In genomic region chr5:36933383-36933782, GRCm38 (mm10) we compare ENCODE assay signal across 15 mouse cellular contexts. TPM values are rescaled to one million over a fixed set of nuclear protein-coding genes. Genes with fewer than 3 reads are reported as not detected.
A peak's percentile ranks its signal among the peaks of the same experiment; 100 is the strongest.
DNase-seq lines count a peak whose midpoint lies in the region; ATAC-seq lines count a peak whose summit lies in the region.
"Had no signal": no experiment of that assay in that cellular context is flagged by ENCODE, and none has a peak within 500 bp of the region (broad histone marks: within the 10 kb centered on the region; RNA-seq: fewer than 3 reads in every experiment).

No protein-coding gene starts in this region.

- H3K27ac ChIP-seq in heart, embryonic 10.5 days = 0 out of 2 replicates have a peak overlapping the region, but pooled peaks have one; percentile 62
- H3K27ac ChIP-seq in embryonic facial prominence, embryonic 10.5 days (replicated peaks) = no peak overlapping the region
- no peak overlapping the region for H3K27ac ChIP-seq in intestine, embryonic 16.5 days (ENCODE audit: low read length)
- H3K27ac ChIP-seq in stomach, embryonic 15.5 days = no peak overlapping the region
- H3K27ac ChIP-seq: hindbrain, embryonic 13.5 days; liver, embryonic 15.5 days had no signal

- ATAC-seq in intestine, embryonic 16.5 days = peak; percentile 75
- peak; percentile 55 for ATAC-seq in stomach, embryonic 15.5 days (ENCODE audit: insufficient read depth, low FRiP score, low read depth)
- ATAC-seq: lung, postnatal 0 days; midbrain, embryonic 16.5 days had no signal

- intact Hi-C loops in heart, postnatal 36 days (cut with DNase I) = no loop called here

- peaks cover 32% of the 10 kb centered on the region for H3K4me1 ChIP-seq in heart, embryonic 10.5 days
- H3K4me1 ChIP-seq in embryonic facial prominence, embryonic 10.5 days = peaks cover 29% of the 10 kb centered on the region
- no peaks in the 10 kb centered on the region for H3K4me1 ChIP-seq in intestine, embryonic 16.5 days (ENCODE audit: control insufficient read depth, insufficient read depth, low read length)
- no peaks in the 10 kb centered on the region for H3K4me1 ChIP-seq in stomach, embryonic 15.5 days
- H3K4me1 ChIP-seq: liver, embryonic 15.5 days had no signal

- H3K9ac ChIP-seq in intestine, embryonic 16.5 days (ENCODE audit: low read depth, low read length) = no peak overlapping the region
- no peak overlapping the region for H3K9ac ChIP-seq in stomach, embryonic 15.5 days
- H3K9ac ChIP-seq: hindbrain, embryonic 13.5 days; liver, embryonic 15.5 days had no signal

- H3K9me3 ChIP-seq in heart, embryonic 10.5 days = no peaks in the 10 kb centered on the region
- no peaks in the 10 kb centered on the region for H3K9me3 ChIP-seq in embryonic facial prominence, embryonic 10.5 days
- no peaks in the 10 kb centered on the region for H3K9me3 ChIP-seq in intestine, embryonic 16.5 days (ENCODE audit: control insufficient read depth, low read length)
- H3K9me3 ChIP-seq in stomach, embryonic 15.5 days = no peaks in the 10 kb centered on the region
- H3K9me3 ChIP-seq: hindbrain, embryonic 13.5 days; liver, embryonic 15.5 days had no signal

- no peak overlapping the region for H3K4me2 ChIP-seq in intestine, embryonic 16.5 days (ENCODE audit: low read depth, low read length)
- no peak overlapping the region for H3K4me2 ChIP-seq in stomach, embryonic 15.5 days
- H3K4me2 ChIP-seq: hindbrain, embryonic 13.5 days; liver, embryonic 15.5 days had no signal

- H3K4me3 ChIP-seq in heart, embryonic 10.5 days = no peak overlapping the region
- H3K4me3 ChIP-seq in embryonic facial prominence, embryonic 10.5 days = no peak overlapping the region
- no peak overlapping the region for H3K4me3 ChIP-seq in intestine, embryonic 16.5 days (ENCODE audit: low read length)
- H3K4me3 ChIP-seq in stomach, embryonic 15.5 days (replicated peaks) = no peak overlapping the region
- H3K4me3 ChIP-seq: hindbrain, embryonic 13.5 days; liver, embryonic 15.5 days had no signal

- 60% methylated on average over 7 of the region's 8 CpGs for WGBS in heart, embryonic 10.5 days
- WGBS in embryonic facial prominence, embryonic 10.5 days = 48% methylated on average over 8 of the region's 8 CpGs
- WGBS in intestine, embryonic 16.5 days = 57% methylated on average over 8 of the region's 8 CpGs
- WGBS in stomach, embryonic 15.5 days = 51% methylated on average over 8 of the region's 8 CpGs

- no peaks in the 10 kb centered on the region for H3K36me3 ChIP-seq in heart, embryonic 10.5 days
- no peaks in the 10 kb centered on the region for H3K36me3 ChIP-seq in embryonic facial prominence, embryonic 10.5 days (replicated peaks)
- H3K36me3 ChIP-seq in intestine, embryonic 16.5 days (ENCODE audit: control insufficient read depth, insufficient read depth, low read length) = no peaks in the 10 kb centered on the region
- H3K36me3 ChIP-seq in stomach, embryonic 15.5 days = no peaks in the 10 kb centered on the region
- H3K36me3 ChIP-seq: liver, embryonic 15.5 days had no signal

- no peaks in the 10 kb centered on the region for H3K27me3 ChIP-seq in heart, embryonic 10.5 days (ENCODE audit: insufficient read depth, poor library complexity, severe bottlenecking)
- no peaks in the 10 kb centered on the region for H3K27me3 ChIP-seq in embryonic facial prominence, embryonic 10.5 days (replicated peaks; ENCODE audit: low read depth, poor library complexity, severe bottlenecking)
- no peaks in the 10 kb centered on the region for H3K27me3 ChIP-seq in intestine, embryonic 16.5 days (replicated peaks; ENCODE audit: control insufficient read depth, insufficient read depth, low read length)
- no peaks in the 10 kb centered on the region for H3K27me3 ChIP-seq in stomach, embryonic 15.5 days (replicated peaks)
- H3K27me3 ChIP-seq: hindbrain, embryonic 13.5 days; liver, embryonic 15.5 days had no signal

- DNase-seq in heart, embryonic 10.5 days (ENCODE audit: low spot score) = no peak
- DNase-seq in heart, postnatal 36 days = no peak
- DNase-seq in embryonic facial prominence, embryonic 10.5 days (ENCODE audit: low spot score) = peak; percentile 48
- DNase-seq in cerebellum, postnatal 10 days = no peak
- no peak for DNase-seq in adrenal gland, postnatal 36 days
- DNase-seq: adrenal gland, postnatal 10 days; cerebellum, adult 2 months; gastrocnemius, postnatal 10 days; heart, adult 18-20 months had no signal

RNA-seq across cellular contexts. Expression of gene Wfs1, which starts 55.6 kb away (rescaled TPM):
- polyA plus RNA-seq in heart, embryonic 10.5 days (2016; fragmentation: Nextera tagmentation; extraction: Ambion mirVana) = 17.4 and 30.7 TPM in 2 replicates
- 10 to 100 TPM; 81.6 to 82.0 TPM for total RNA-seq in heart, postnatal 36 days (2021)
- 7.3 and 10.0 TPM in 2 replicates for polyA plus RNA-seq in embryonic facial prominence, embryonic 10.5 days (2016; fragmentation: Nextera tagmentation; extraction: Ambion mirVana)
- polyA plus RNA-seq in intestine, embryonic 16.5 days (2015; fragmentation: Nextera tagmentation; extraction: Ambion mirVana) = 15.9 and 18.0 TPM in 2 replicates
- polyA plus RNA-seq in stomach, embryonic 15.5 days (2015; fragmentation: Nextera tagmentation; extraction: Ambion mirVana) = 10.8 and 11.6 TPM in 2 replicates
- 10 to 100 TPM; 29.2 to 74.8 TPM for total RNA-seq in adrenal gland, postnatal 36 days (2021)
